Mouse (Mus musculus): ENCODE results near the gene Vps50. TPM values are rescaled to one million over a fixed set of nuclear protein-coding genes. Genes with fewer than 3 reads are reported as not detected.
"Not testable (repeated sequence)": the region's sequence is repeated elsewhere in the genome, so short reads cannot be mapped to it uniquely, and the experiment has no call there.

The Vps50 gene
- 10 to 100 TPM; 50.5 to 51.2 TPM for total RNA-seq (2021)

DNA sequence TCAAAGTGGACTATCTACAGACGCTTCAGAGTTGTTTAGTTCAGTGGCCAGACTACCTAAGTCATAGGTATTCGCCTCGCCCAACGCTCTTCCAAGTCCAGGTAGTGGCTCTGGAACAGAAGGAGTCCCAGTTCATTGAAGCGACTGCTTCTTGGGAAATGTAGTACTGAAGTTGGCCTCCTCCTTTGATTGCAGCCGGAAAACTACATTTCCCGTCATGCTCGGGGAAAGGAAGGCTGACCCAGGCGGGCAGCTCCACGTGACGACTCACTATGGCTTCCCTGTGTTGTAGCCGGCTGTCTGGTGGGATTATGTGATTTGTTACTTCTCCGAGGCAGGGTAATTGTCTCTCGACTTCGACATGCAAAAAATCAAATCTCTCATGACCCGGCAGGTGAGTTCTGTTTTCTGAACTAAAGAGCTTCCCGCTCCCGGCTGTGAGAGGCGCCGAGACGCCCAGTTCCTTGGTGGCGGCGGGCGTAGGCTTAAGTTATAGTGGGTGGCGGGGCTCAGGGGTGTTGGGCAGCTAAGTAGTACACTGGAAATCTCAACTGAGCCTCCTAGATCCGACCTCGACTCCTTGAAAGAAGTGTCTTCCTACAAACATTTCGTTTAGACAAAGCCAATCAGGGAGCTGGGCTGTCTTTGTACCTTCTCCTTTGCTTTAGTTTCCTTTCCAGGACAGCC lies at the start of gene Vps50, which contains the start of gene Hepacam2:
Gene Vps50, plus strand, starts transcription at position 221 of the 687 bp plus-strand sequence.
Gene Hepacam2, minus strand, starts transcription at position 137 of the 687 bp plus-strand sequence.
- DNase-seq (ENCODE audit: extremely low spot score in 1 of 2, low spot score in 1 of 2) = peak; percentile 69 to 74

DNA sequence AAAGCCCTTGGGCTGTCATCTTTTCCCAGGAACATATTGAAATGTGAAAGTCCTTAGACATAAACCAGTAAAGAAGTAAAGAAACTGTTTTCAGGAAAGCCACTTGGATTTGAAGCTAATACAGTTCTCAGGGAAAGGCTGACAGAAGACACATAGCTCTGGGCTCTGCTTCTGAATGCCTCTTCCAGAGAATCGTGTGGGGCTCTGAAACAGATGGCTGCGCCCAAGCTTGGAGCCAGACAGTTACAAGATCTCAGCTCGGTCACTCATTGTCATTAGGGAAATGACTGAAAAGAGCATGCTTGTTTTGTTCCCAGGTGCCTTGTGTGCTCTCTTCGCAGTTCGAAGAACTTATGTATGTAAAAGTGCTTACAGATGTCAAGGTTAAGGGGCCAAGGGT lies 43.8 kb upstream of the Vps50 start:
- DNase-seq (ENCODE audit: extremely low spot score in 1 of 2, low spot score in 1 of 2) = no peak

DNA sequence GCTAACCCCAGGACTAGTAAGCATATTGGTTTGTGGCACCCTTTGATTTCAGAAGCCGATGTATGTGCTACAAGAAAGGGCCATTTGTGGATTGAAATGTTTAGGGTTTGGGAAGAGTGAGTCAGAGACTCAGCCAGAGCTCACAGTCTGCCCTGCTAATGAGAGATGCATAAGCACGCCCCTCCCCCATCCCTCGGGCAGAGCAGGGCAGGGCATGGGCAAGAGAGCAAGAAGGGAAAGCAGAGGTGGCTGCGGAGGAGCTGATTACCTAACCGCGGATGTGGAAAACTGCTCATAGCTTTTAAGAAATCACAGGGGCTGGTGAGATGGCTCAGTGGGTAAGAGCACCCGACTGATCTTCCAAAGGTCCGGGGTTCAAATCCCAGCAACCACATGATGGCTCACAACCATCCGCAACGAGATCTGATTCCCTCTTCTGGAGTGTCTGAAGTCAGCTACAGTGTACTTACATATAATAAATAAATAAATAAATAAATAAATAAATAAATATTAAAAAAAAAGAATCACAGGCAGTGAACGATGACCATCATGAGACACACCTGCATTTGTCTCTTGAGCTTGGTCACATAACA lies 42.1 kb upstream of the Vps50 start:
- DNase-seq (ENCODE audit: extremely low spot score in 1 of 2, low spot score in 1 of 2) = no peak

DNA sequence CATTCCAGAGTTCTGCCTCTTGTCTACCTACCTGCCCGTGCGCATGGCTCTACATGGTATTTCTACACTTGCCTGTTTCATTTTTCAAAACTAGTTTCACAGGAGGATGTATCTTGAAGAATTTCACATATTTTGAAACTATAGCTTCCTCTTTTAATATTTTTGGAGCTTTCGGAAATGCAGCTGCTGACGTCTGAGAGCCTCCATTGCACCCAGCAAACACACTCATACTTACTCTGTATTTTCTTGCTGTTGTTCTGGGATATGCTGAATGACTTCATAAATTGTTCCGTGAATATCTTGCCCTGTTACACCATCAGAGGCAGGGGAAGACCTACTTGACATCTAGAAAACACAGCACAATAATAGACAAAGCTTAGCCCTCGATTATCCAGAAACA lies 35.2 kb upstream of the Vps50 start:
- DNase-seq (ENCODE audit: extremely low spot score in 1 of 2, low spot score in 1 of 2) = no peak

DNA sequence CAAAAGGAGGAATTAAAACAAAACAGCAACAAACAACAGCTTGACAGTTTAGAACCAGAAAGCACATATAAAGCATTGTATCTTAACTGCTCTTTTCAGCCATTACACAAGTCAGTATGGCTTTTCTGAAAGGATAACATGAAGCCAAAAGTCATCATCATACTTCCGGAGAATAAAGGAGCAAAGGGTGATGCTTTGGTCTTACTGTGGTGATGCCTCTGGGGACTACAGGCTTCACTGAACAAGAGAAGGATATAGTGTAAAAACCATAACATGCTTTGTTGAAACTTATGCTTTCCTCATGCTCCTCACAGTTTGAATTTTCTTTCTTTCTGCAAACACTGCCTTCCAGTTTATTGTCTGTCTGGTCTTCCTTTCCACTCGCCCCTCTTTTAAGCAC lies 34.6 kb upstream of the Vps50 start:
- no peak for DNase-seq (ENCODE audit: extremely low spot score in 1 of 2, low spot score in 1 of 2)

DNA sequence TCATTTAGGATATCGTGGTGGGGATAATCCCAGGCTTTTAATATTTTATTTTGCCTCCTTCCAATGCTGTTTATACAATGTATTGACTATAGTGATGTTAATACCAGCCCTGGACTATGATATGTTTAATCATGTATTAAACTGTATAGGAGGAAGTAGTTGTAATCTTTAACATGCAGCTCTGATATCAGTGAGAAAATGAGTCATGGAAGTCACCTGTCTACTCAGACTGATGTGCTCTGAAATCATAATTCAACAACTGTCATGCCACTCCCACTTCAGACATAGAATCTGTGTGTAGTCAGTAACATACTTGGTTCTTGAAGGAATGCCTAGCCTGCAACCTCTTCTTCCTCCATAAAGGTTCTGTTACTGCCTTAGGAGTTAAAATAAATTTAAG lies 29.6 kb upstream of the Vps50 start:
- no peak for DNase-seq (ENCODE audit: extremely low spot score in 1 of 2, low spot score in 1 of 2)

DNA sequence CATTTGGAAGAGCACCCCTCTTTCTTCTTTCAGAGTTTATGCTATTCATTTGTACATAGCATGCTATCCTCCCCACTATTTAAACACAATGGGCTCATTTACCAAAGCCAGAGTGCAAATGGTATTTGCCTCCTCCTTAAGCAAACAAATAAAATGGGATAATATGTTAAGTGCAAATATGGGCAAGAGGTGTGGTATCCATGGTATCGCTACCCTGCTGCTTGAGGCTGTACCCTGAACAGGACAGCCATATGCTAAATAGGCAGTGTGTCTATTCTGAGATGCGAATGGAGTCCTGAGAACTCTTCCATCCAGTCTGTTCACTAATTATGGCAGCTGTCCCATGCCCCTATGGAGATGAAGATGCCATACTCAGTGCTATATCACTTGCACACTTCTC lies 27.5 kb upstream of the Vps50 start:
- DNase-seq (ENCODE audit: extremely low spot score in 1 of 2, low spot score in 1 of 2) = no peak

DNA sequence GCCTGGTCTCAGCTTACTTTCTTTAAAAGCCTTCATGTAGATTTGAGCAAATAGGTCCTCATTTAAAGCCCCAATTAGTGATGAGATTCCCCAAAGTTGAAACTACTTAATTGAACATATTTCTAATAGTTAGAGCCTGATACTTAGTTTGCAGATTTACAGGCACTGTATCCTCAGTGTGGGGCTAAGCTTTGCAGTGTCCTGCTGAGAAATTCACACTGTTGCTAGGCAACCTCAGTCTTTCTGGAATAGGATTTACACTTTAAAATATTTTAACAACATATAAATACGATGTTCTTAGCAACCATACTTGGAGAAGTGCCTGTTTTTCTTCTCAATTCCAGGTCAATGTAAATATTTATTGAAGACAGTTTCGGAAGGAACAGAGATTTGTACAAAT lies 21.9 kb upstream of the Vps50 start:
- DNase-seq (ENCODE audit: extremely low spot score in 1 of 2, low spot score in 1 of 2) = no peak

DNA sequence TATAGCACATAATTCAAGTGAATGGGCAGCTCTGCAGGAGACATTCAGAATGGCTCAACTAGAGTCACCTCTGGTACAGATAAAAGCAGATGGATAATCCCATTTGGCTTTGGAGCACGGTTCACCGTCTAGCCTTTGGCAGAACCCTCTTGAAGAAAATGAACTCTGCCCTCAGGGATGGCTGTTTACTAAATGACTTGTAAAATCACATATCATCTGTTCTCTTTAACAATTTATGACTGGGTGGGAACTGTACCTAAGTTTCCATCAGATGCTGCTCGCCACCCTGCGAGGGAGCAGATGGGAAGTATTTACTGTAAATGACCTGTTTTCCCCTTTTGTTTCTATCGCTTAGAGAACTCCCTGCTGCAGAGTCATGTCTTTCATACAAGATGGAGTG lies 18.3 kb upstream of the Vps50 start:
- no peak for DNase-seq (ENCODE audit: extremely low spot score in 1 of 2, low spot score in 1 of 2)

DNA sequence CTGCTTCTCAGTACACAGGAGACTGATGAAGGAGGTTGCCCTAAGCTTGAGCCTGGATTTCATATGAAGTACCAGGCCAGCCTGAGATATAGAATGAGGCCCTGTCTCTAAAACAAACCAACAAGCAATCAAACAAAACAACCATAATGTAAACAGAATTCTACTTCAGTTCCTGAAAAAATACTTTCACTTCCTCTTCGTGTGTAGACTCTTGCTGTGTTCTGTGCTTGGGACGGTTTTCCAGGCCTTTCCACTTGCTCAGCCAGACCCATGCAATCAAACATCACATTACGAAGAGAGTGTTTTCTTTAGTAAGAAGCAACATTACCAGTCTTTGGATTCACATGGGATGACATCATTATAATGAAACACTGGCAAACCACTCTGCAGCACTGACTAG lies 16.5 kb upstream of the Vps50 start:
- DNase-seq (ENCODE audit: extremely low spot score in 1 of 2, low spot score in 1 of 2) = no peak

DNA sequence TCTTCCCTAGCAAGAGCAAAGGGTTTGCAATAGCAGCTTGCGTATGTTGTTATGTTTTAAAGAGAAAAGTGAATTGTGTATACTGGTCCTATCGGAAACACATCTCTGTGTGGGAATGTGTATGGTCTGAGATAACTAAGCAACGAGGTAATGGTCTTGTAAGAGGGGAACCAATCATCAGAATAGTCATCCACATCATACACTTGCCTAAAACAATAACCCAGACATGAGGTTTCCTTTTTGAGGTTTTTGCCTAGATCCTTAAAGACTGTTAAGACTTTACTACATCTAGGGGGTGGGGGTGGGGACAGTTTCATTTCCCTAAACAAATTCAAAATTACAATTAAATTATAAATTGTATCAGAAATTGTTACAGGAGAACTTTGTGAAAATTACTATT lies 13.0 kb upstream of the Vps50 start:
- no peak for DNase-seq (ENCODE audit: extremely low spot score in 1 of 2, low spot score in 1 of 2)

DNA sequence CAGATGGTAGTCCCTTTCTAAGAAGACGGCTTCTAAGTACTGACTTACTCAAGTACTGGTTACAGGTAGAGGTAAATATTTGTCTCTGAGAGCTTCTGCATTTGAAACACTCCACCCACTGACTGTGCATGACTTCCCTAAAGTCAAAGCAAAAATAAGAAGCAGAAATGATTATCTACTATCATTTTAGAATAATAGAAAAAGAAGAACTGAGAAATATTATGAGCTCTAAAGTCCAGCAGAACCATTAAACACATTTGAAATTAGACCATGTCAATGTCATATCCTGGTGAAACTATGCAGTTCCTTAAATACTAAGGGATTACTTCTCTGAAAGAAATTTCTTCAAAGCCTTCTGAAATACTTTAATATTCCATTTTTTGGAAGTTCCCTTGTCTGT lies 10.8 kb upstream of the Vps50 start:
- DNase-seq (ENCODE audit: extremely low spot score in 1 of 2, low spot score in 1 of 2) = no peak

DNA sequence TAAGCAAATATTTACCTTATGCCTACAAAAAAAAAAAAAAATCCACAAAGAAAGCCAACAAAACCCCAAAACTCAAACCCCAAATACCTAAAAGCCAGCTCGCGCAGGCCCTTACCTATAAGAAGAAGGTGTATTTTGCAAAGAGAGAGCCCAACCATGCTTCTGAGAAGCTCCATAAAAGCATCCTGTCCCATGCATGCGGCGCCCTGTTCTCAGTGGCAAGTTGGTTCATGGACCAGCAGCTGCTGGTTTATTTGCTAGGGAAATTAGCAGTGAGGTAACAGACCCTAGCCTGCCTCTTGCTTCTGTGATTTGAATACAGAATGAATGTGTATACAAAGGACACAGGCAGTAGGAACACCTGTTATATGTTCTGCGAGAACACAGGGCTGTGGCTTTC lies 3.9 kb upstream of the Vps50 start:
- DNase-seq (ENCODE audit: extremely low spot score in 1 of 2, low spot score in 1 of 2) = no peak

DNA sequence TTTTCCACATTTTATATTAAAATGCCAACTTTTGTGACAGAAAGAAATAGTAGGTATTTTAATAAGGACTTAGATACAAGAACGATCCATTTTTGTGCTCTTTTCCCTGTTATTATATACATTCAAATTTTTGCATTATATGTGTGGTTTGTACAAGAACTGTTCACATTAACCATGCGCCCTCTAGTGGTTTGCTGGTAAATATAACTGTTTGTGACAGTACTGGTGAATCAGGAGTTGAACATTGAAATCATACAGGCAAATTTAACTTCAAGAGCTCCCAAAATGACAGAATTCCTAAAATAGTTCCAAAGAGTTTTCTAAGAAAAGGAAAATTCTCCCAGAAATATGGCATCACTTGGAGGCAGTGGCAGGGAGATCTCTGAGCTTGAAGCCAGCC lies 2.0 kb upstream of the Vps50 start:
- DNase-seq (ENCODE audit: extremely low spot score in 1 of 2, low spot score in 1 of 2) = peak in 1 of 2 experiments; percentile 26

DNA sequence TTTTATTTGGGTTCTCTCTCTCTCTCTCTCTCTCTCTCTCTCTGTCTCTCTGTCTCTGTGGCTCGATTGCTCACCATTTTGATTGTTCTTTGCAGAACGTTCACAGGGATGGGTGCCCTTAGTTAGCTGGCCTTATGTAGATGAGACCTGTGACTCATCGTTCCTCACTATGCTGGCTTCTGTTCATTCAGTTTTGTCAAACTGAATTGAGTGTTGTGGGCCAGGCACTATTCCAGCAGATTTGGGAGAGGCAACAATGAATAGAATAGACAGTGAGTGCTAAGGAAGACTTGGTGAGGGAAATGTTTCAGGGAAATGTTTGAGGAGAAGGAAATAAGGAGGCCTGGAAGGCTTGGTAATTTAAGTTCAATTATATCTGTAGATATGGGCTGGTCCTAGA lies 2.1 kb downstream of the Vps50 start:
- DNase-seq (ENCODE audit: extremely low spot score in 1 of 2, low spot score in 1 of 2) = no peak

DNA sequence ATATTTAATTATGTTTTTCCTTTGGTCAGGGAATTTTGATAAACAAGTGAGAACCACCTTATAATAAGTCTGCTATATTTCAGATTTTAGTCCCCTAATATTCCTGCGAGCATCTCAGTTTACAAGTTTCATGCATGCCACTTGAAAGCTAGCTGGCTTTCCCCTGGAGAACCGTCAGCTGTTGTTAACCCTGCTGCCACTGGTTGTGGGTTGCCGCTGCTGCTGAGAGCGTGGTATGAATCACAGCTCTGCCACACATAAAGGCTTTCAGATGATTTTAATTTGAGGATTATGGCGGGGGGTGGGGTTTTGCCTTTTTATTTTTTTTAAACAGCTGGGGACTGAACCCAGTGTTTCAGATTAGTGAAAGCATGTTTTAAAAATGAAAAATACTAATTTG lies 7.1 kb downstream of the Vps50 start:
- no peak for DNase-seq (ENCODE audit: extremely low spot score in 1 of 2, low spot score in 1 of 2)

DNA sequence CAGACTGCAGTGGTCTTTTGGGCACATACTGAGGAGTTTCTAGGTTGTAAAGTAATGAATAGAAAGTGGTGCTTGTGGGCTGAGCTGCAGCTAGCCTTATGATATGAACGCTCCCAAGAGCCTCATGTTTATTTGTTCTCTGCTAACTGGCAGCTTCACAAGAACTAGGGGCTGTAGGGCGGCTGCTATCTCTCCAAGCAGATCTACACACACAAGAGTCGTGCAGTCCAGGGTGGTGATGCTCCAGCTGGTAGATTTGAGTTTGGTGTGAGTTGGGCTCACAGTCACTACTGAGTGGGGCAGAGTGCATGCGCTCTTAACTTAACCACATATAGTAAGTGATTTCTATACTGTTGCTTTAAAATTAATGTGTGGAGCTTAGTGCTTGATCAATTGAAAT lies 8.9 kb downstream of the Vps50 start:
- DNase-seq (ENCODE audit: extremely low spot score in 1 of 2, low spot score in 1 of 2) = no peak

DNA sequence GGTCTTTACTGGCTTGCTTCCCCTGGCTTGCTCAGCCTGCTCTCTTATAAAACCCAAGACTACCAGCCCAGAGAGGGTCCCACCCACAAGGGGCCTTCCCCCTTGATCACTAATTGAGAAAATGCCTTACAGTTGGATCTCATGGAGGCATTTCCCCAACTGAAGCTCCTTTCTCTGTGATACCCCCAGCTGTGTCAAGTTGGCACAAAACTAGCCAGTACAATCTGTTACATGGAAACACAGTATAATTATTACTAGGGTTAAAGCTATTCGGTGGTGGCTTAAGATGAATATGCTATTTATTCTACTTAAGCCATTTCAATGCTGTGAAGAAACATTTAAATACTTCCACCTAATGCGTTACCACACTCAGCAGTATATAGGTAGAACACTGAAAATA lies 10.0 kb downstream of the Vps50 start:
- not testable (repeated sequence) for DNase-seq (ENCODE audit: extremely low spot score in 1 of 2, low spot score in 1 of 2)

DNA sequence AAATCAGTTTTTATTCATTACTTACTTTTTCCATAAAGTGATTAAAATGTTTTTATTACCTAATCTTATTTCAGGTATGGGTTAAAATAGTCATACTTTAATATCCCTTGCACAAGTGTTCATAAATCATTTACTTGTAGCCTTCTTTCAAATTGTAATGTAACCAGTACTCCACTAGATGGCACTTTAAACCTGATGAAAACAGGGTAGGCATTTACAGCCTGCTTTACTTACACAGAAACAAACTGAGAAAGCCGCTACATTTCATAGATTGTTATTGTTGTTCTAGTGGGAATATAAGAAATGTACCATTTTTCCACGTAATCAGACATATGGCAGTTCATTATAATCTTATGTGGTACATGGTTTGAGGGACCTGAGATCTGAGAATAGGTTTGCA lies 11.6 kb downstream of the Vps50 start:
- DNase-seq (ENCODE audit: extremely low spot score in 1 of 2, low spot score in 1 of 2) = no peak

DNA sequence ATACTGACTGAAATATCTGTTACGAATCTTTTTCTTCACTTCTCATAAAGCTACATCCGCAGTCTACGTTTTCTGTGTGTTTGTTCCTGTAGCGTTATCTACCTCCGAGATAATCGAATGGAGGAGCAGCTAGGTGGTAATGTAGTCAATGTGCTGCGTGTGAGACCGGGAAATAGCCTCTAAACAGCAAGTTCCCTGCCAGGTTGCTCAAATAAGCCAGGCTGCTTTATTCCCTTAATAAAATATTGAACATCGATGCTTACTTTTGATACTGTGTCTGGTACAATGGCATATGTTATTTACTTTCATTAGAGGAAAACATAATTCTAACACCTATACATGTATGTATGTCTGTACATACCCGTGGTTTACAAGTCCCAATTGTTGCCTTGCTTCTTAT lies 12.9 kb downstream of the Vps50 start:
- no peak for DNase-seq (ENCODE audit: extremely low spot score in 1 of 2, low spot score in 1 of 2)

DNA sequence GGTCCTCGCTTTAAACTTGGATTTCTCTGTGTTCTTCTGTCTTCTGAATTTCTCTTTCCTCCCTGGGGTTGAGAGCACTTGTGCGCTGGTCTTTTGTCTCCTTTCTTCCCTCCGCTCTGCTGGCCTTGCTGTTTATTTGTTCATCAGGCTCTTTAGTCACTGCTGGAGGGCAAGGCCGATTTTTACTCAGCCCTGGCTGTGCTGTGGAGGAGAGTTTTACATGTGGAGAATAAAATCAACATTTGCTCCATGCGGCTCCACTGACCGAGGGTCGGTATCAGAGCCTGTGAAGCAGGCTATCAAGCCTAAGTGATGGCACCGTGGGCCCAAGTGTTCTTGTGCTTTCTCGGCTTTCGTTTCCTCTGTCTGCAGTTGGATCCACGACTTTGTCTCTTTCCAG lies 13.4 kb downstream of the Vps50 start:
- no peak for DNase-seq (ENCODE audit: extremely low spot score in 1 of 2, low spot score in 1 of 2)

DNA sequence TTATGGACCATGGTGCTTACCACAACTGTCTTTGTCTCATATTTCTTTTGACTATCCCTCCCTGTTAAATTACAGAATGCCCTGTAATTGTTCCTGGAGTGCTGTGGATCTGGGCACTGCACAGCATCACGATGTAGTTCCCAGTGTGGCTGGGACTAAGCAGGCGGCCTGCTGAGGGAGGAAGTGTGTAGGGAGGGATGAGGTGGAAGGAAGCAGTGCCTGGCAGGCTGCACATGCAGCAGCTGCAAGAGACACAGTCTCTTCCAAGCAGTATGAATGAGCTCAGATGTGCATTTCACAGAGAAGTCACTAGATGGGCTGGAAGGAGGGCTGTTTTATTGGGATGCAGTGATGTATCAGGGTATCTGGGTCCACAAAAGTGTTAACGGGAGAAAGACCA lies 14.4 kb downstream of the Vps50 start:
- DNase-seq (ENCODE audit: extremely low spot score in 1 of 2, low spot score in 1 of 2) = no peak

DNA sequence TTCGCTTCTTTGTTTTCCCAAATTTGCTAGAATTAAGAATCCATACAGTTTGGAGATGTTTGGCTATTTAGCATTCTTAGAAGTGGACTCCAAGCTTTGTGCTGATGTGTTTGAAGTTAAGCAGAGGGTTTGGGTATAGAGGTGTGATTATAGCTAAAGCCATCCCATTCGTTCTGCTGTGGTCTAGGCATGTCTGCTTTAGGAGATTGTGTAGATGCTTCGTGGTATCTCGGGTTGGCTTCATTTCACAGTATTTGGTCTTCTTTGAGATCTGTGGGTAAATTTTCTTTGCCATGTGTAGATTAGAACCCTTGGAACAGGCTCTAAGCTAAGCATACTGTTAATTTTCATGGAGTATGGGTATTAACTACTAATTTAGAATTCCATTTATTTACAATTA lies 30.0 kb downstream of the Vps50 start:
- DNase-seq (ENCODE audit: extremely low spot score in 1 of 2, low spot score in 1 of 2) = no peak
